Mouse (Mus musculus): ENCODE data around the gene Hist1h3g.
A peak's percentile ranks its signal among the peaks of the same experiment; 100 is the strongest.

Hist1h3g gene

GRCm38 (mm10) chr13:23535137-23536075, at the start of gene Hist1h3g:
TSS of gene Hist1h3g (plus strand) at chr13:23535422.
- peak; percentile 90 for DNase-seq (ENCODE audit: low read depth)

GRCm38 (mm10) chr13:23488400-23489322, 46.6 kb upstream of the Hist1h3g start, which contains the start of gene Btn2a2:
TSS of gene Btn2a2 (minus strand) at chr13:23488857.
- DNase-seq (ENCODE audit: low read depth) = no peak

GRCm38 (mm10) chr13:23490863-23491262, 44.4 kb upstream of the Hist1h3g start:
- DNase-seq (ENCODE audit: low read depth) = no peak

GRCm38 (mm10) chr13:23491263-23491662, 44.0 kb upstream of the Hist1h3g start:
- DNase-seq (ENCODE audit: low read depth) = no peak

GRCm38 (mm10) chr13:23491990-23492389, 43.2 kb upstream of the Hist1h3g start:
- no peak for DNase-seq (ENCODE audit: low read depth)

GRCm38 (mm10) chr13:23495526-23495925, 39.7 kb upstream of the Hist1h3g start:
- no peak for DNase-seq (ENCODE audit: low read depth)

GRCm38 (mm10) chr13:23497656-23498321, 37.4 kb upstream of the Hist1h3g start:
- DNase-seq (ENCODE audit: low read depth) = no peak

- DNase-seq (ENCODE audit: low read depth) = no peak
Measured at GRCm38 (mm10) chr13:23498653-23499052, 36.6 kb upstream of the Hist1h3g start.

- no peak for DNase-seq (ENCODE audit: low read depth)
Measured at GRCm38 (mm10) chr13:23499943-23500342, 35.3 kb upstream of the Hist1h3g start.

- DNase-seq (ENCODE audit: low read depth) = peak; percentile 73
Measured at GRCm38 (mm10) chr13:23500424-23501200, 34.6 kb upstream of the Hist1h3g start.

GRCm38 (mm10) chr13:23501511-23501910, 33.7 kb upstream of the Hist1h3g start:
- DNase-seq (ENCODE audit: low read depth) = no peak

- DNase-seq (ENCODE audit: low read depth) = no peak
Measured at GRCm38 (mm10) chr13:23502031-23502567, 33.1 kb upstream of the Hist1h3g start.

- no peak for DNase-seq (ENCODE audit: low read depth)
Measured at GRCm38 (mm10) chr13:23502916-23503315, 32.3 kb upstream of the Hist1h3g start.

GRCm38 (mm10) chr13:23503797-23504196, 31.4 kb upstream of the Hist1h3g start:
- DNase-seq (ENCODE audit: low read depth) = no peak

- no peak for DNase-seq (ENCODE audit: low read depth)
Measured at GRCm38 (mm10) chr13:23505662-23506345, 29.4 kb upstream of the Hist1h3g start.

GRCm38 (mm10) chr13:23506351-23506750, 28.9 kb upstream of the Hist1h3g start:
- DNase-seq (ENCODE audit: low read depth) = no peak

GRCm38 (mm10) chr13:23506819-23507515, 28.3 kb upstream of the Hist1h3g start:
- no peak for DNase-seq (ENCODE audit: low read depth)

- DNase-seq (ENCODE audit: low read depth) = no peak
Measured at GRCm38 (mm10) chr13:23510127-23510526, 25.1 kb upstream of the Hist1h3g start.

GRCm38 (mm10) chr13:23513517-23513916, 21.7 kb upstream of the Hist1h3g start:
- DNase-seq (ENCODE audit: low read depth) = no peak

- no peak for DNase-seq (ENCODE audit: low read depth)
Measured at GRCm38 (mm10) chr13:23515281-23515680, 19.9 kb upstream of the Hist1h3g start.
